Mouse (Mus musculus) hindbrain, embryonic 11.5 days (tissue): ENCODE measurements at regions not wholly inside any gene's neighbourhood (a gene's known extent, or its start where the extent isn't known, plus 50 kb on each side); places are given as distances from the start of the nearest gene placed in this dataset.

Experiments
- ATAC-seq: fragments of 200-750 bp; cut with Nextera tagmentation; 2 replicates; pipeline ENCODE4 v1.8.0; 2017; ENCODE audit warnings: mild to moderate bottlenecking, moderate TSS enrichment, moderate library complexity; ENCODE audit not compliant: low FRiP score
- DNase-seq: peaks from one replicate; pipeline ENCODE4 v3.0.0-alpha.2; 2015; ENCODE audit warnings: low spot score
- H3K27ac ChIP-seq: fragments of 300-500 bp; sonication (generic); 2 replicates; pipeline ENCODE4 v1.5.1; 2014; ENCODE audit warnings: mild to moderate bottlenecking, low read depth, low read length
- H3K27me3 ChIP-seq: fragments of 300-500 bp; sonication (generic); 2 replicates; pipeline ENCODE4 v1.6.1; 2014; ENCODE audit warnings: mild to moderate bottlenecking, low read length, moderate library complexity, mixed read lengths; ENCODE audit not compliant: control insufficient read depth, insufficient read depth
- H3K36me3 ChIP-seq: fragments of 300-500 bp; sonication (generic); 2 replicates; pipeline ENCODE4 v1.6.1; 2014; ENCODE audit warnings: mild to moderate bottlenecking, low read length, moderate library complexity, mixed read lengths; ENCODE audit not compliant: control insufficient read depth, insufficient read depth
- H3K4me1 ChIP-seq: fragments of 300-500 bp; sonication (generic); replicated peaks from 2 replicates; pipeline ENCODE4 v1.6.1; 2014; ENCODE audit warnings: low read length, mixed read lengths; ENCODE audit not compliant: control insufficient read depth, insufficient read depth
- H3K4me2 ChIP-seq: fragments of 300-500 bp; sonication (generic); replicated peaks from 2 replicates; pipeline ENCODE4 v1.6.1; 2014; ENCODE audit warnings: mild to moderate bottlenecking, low read depth, low read length
- H3K4me3 ChIP-seq: fragments of 300-500 bp; sonication (generic); 2 replicates; pipeline ENCODE4 v1.5.1; 2014; ENCODE audit warnings: low read depth, low read length
- H3K9ac ChIP-seq: fragments of 300-500 bp; sonication (generic); 2 replicates; pipeline ENCODE4 v1.6.1; 2014; ENCODE audit warnings: low read depth, low read length
- H3K9me3 ChIP-seq: fragments of 300-500 bp; sonication (generic); 2 replicates; pipeline ENCODE4 v1.6.1; 2016; ENCODE audit warnings: low read length; ENCODE audit not compliant: control insufficient read depth
- WGBS: fragments of 180-500 bp; shearing (Covaris S2); extraction: QIAGEN DNeasy Blood & Tissue Kit; methylation state at CpG from one replicate; pipeline ENCODE4 v1.1.7; 2014; 5-methylcytosine and 5-hydroxymethylcytosine counted together

DNA sequence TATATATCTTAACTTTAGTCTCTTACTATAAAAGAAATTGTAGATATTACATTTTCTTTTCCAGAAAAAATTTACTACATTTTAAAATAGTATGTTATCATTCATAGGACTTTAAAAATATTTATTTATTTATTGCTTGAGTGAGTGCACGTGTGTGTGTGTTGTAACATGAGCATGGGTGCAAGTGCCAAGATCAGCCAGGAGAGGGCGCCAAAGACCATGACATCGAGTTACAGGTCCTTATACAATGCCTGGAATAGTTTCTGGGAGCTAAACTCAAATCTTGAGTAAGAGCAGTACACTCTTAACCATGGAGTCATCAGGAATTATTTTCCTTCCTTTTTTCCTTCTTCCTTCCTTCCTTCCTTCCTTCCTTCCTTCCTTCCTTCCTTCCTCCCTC lies 185.4 kb upstream of the Mageb4 start:
- Histone ChIP-seq H3K9ac (no peak overlapping the region), H3K27me3 (no peaks in the 10 kb centered on the region), H3K4me2 (no peak overlapping the region), H3K4me1 (no peaks in the 10 kb centered on the region), H3K36me3 (no peaks in the 10 kb centered on the region), H3K4me3 (no peak overlapping the region), H3K27ac (no peak overlapping the region), H3K9me3 (no peaks in the 10 kb centered on the region)
- DNase-seq: peak; percentile 49
- ATAC-seq: no peak
- 13% methylated on average over 3 of the region's 3 CpGs for WGBS
